Mouse (Mus musculus) G1E (cell line): Measurements from ENCODE around the gene R3hdm2. TPM values are rescaled to one million over a fixed set of nuclear protein-coding genes. Genes with fewer than 3 reads are reported as not detected.
A peak's percentile ranks its signal among the peaks of the same experiment; 100 is the strongest.

Source experiments
- ATAC-seq: 2 replicates; pipeline ENCODE4 v1.8.0; 2016; ENCODE audit warnings: mild to moderate bottlenecking; ENCODE audit not compliant: insufficient number of reproducible peaks, poor library complexity, low FRiP score, severe bottlenecking; ENCODE audit errors: extremely low read depth
- DNase-seq: peaks from one replicate; pipeline ENCODE4 v3.0.0; 2012; ENCODE audit warnings: low spot score
- H3K27me3 ChIP-seq: 2 replicates; pipeline ENCODE4 v1.6.1; 2012; ENCODE audit warnings: mild to moderate bottlenecking, low read length, inconsistent platforms; ENCODE audit not compliant: insufficient read depth
- H3K36me3 ChIP-seq: replicated peaks from 2 replicates; pipeline ENCODE3; 2012; ENCODE audit warnings: mild to moderate bottlenecking, inconsistent platforms
- H3K4me1 ChIP-seq: 2 replicates; pipeline ENCODE4 v1.6.1; 2012; ENCODE audit warnings: low read depth, low read length, inconsistent platforms, mixed read lengths; ENCODE audit not compliant: insufficient read depth
- H3K4me3 ChIP-seq: 2 replicates; pipeline ENCODE4 v1.5.1; 2012; ENCODE audit warnings: low read depth, mild to moderate bottlenecking, inconsistent platforms, low read length, moderate library complexity, mixed read lengths
- H3K9me3 ChIP-seq: replicated peaks from 2 replicates; pipeline ENCODE4 v1.6.1; 2012; ENCODE audit warnings: inconsistent platforms
- CTCF ChIP-seq: IDR thresholded peaks from 2 replicates; pipeline ENCODE4 v1.5.1; 2012; ENCODE audit warnings: low read depth, low read length, inconsistent platforms, mixed read lengths
- GATA1 ChIP-seq: IDR thresholded peaks from 2 replicates; pipeline ENCODE4 v1.6.1; 2012; ENCODE audit warnings: borderline replicate concordance, low read length, inconsistent platforms, mixed read lengths
- GATA2 ChIP-seq: IDR thresholded peaks from 2 replicates; pipeline ENCODE4 v1.6.1; 2012; ENCODE audit warnings: low read depth, low read length, inconsistent platforms, borderline replicate concordance
- POLR2AphosphoS5 ChIP-seq: IDR thresholded peaks from 2 replicates; pipeline ENCODE4 v1.6.1; 2012; ENCODE audit warnings: low read depth, low read length, inconsistent platforms; ENCODE audit not compliant: insufficient replicate concordance
- TAL1 ChIP-seq: conservative IDR thresholded peaks from 2 replicates; pipeline ENCODE4 v1.6.1; 2012; ENCODE audit warnings: low read depth, low read length, inconsistent platforms, mixed read lengths
- polyA plus RNA-seq: library from polyadenylated mRNA; stranded (reverse); fragments of >175 nt; gene quantifications from 2 replicates; pipeline ENCODE4 v1.2.3, GENCODE M21; 2012
- total RNA-seq, 2 experiments: library from RNA; stranded (forward) in 1 of 2; stranded (reverse) in 1 of 2; fragments of 200-1000 nt in 1 of 2; fragments of >200 nt in 1 of 2; fragmentation: Nextera tagmentation in 1 of 2; gene quantifications; 2 replicates each; pipeline ENCODE4 v1.2.3; 2014 to 2017

The R3hdm2 gene
- total and polyA plus RNA-seq, 3 experiments = 14.8 to 123 (median 97.4) TPM

DNA sequence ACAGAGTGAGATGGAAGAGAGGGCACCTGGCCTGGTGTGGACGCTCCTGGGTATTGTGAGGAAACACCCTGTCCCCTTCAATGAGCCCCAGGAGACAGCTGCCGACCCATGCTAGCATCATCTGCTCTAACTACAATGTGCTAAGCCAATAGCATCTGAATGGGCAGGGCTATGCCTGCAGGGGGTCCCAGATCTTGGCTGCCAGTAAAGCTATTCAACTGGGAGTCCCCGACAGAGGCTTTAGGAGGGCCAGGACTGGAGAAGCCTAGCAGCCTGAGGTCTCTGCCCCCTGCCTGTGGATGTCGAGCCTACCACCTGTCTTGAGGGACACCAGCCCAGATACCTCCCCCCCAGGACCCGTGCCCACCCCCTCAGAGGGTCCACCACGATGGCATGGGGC, 162.6 kb downstream of the R3hdm2 start:
- TF ChIP-seq GATA1 (no peak), TAL1 (no peak), CTCF (no peak), GATA2 (no peak), POLR2AphosphoS5 (no peak)
- no peak for ATAC-seq
- Histone ChIP-seq H3K9me3 (no peaks in the 10 kb centered on the region), H3K4me1 (peaks cover 9% of the 10 kb centered on the region; the same call in 1 of the 2 replicates), H3K27me3 (peaks cover 84% of the 10 kb centered on the region), H3K36me3 (no peaks in the 10 kb centered on the region), H3K4me3 (no peak overlapping the region)
- DNase-seq = no peak

DNA sequence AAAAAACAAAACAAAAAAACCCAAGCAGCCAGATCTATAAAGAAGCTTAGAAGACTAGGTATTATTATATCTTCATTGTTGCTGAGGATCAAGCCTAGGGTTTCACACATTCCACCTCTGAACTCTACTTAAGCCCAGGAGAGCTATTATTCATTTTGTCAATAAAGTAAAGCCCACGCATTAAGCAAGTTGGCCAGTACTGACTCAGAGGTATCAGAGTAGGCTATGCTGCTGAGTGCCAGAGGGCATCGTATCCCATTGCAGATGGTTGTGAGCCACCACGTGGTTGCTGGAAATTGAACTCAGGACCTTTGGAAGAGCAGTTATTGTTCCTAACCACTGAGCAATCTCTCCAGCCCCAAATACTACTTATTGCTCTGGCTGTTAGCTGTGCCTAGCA, 163.8 kb downstream of the R3hdm2 start:
- Histone ChIP-seq H3K4me1 (peaks cover 5% of the 10 kb centered on the region; the same call in 1 of the 2 replicates), H3K4me3 (no peak overlapping the region), H3K36me3 (no peaks in the 10 kb centered on the region), H3K27me3 (peaks cover 85% of the 10 kb centered on the region), H3K9me3 (no peaks in the 10 kb centered on the region)
- no peak for ATAC-seq
- TF ChIP-seq TAL1 = no peak
- TF ChIP-seq CTCF = no peak
- TF ChIP-seq GATA2 = no peak
- no peak for TF ChIP-seq GATA1
- no peak for TF ChIP-seq POLR2AphosphoS5
- no peak for DNase-seq

DNA sequence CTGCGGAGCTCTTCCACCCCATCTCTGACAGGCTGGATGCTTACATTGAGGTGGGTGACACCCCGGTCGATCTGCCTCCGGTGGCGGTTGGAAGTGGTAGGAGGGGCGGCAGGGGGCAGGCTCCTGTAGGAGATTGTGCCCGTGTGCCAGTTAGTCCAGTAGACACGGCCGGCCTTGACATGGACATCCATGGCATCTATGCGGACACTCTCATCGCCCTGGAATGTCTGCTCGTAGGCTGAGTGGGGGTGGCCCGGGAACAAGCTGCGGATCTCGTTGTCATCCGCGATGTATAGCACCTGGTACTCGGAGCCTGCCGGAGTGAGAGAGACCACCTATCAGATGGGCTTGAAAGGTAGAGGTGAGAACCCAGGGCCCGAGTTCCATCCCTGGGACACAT, 164.2 kb downstream of the R3hdm2 start:
- no peak overlapping the region for H3K4me3 ChIP-seq
- H3K9me3 ChIP-seq = no peaks in the 10 kb centered on the region
- DNase-seq = no peak
- H3K27me3 ChIP-seq = peaks cover 85% of the 10 kb centered on the region
- no peaks in the 10 kb centered on the region for H3K36me3 ChIP-seq
- TF ChIP-seq CTCF (no peak), POLR2AphosphoS5 (no peak), GATA1 (no peak), TAL1 (no peak), GATA2 (no peak)
- no peak for ATAC-seq
- peaks cover 4% of the 10 kb centered on the region; the same call in 1 of the 2 replicates for H3K4me1 ChIP-seq

DNA sequence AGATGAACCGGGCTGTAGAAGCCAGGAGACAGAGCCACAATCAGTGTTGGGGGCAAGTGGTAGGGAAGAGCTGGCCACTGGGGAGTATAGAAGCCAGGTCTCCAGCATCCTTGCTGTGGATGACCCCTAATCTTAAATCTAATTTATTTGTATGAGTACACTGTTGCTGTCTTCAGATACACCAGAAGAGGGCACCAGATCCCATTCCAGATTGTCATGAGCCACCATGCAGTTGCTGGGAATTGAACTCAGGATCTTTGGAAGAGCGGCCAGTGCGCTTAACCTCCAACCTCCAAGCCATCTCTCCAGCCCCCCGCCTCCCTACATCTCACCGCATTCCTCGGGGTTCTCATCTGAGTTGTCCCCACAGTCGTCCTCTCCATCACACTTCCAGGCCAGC, 166.4 kb downstream of the R3hdm2 start:
- H3K27me3 ChIP-seq = peaks cover 86% of the 10 kb centered on the region
- H3K9me3 ChIP-seq = no peaks in the 10 kb centered on the region
- no peak overlapping the region for H3K4me3 ChIP-seq
- ATAC-seq = no peak
- TF ChIP-seq CTCF = peak; percentile 6; the same call in 1 of the 2 replicates
- no peak for TF ChIP-seq TAL1
- TF ChIP-seq GATA2 = no peak
- TF ChIP-seq GATA1 = no peak
- no peak for TF ChIP-seq POLR2AphosphoS5
- no peaks in the 10 kb centered on the region for H3K4me1 ChIP-seq
- DNase-seq = no peak
- no peaks in the 10 kb centered on the region for H3K36me3 ChIP-seq

DNA sequence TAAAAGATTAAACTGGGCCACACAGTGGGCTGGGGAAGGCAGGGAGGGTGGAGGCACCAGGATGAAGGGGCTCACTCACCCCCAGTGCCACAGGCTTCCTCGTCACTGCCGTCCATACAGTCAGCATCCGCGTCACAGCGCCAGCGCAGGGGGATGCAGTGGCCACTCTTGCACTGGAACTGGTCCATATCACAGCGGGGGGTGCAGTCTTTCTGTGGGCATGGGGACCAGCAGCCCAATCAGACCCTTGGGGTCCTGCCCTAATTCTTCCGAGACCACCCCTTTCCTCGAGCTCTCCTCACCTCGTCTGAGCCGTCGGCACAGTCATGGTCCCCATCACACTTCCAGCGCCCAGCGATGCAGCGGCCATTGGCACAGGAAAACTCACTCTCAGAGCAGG, 168.1 kb downstream of the R3hdm2 start:
- Histone ChIP-seq H3K36me3 (no peaks in the 10 kb centered on the region), H3K9me3 (no peaks in the 10 kb centered on the region), H3K4me1 (no peaks in the 10 kb centered on the region), H3K4me3 (no peak overlapping the region), H3K27me3 (peaks cover 79% of the 10 kb centered on the region)
- DNase-seq (no peak), ATAC-seq (no peak)
- TF ChIP-seq CTCF (no peak), GATA2 (no peak), GATA1 (no peak), POLR2AphosphoS5 (no peak), TAL1 (no peak)

Other genes starting within 250 kb of the R3hdm2 start
- 173 and 188 TPM in 2 replicates for gene B4galnt1, start 215.1 kb upstream of the R3hdm2 start, total RNA-seq (2014; fragmentation: Nextera tagmentation)
- 65.0 and 66.7 TPM in 2 replicates for gene B4galnt1, start 215.1 kb upstream of the R3hdm2 start, total RNA-seq (2017)
- gene B4galnt1, start 215.1 kb upstream of the R3hdm2 start, polyA plus RNA-seq = 292 and 318 TPM in 2 replicates
- gene Slc26a10, start 199.7 kb upstream of the R3hdm2 start, total RNA-seq (2014; fragmentation: Nextera tagmentation) = 8.4 and 10.1 TPM in 2 replicates
- 0.58 and 0.98 TPM in 2 replicates for gene Slc26a10, start 199.7 kb upstream of the R3hdm2 start, total RNA-seq (2017)
- 0.68 and 0.94 TPM in 2 replicates for gene Slc26a10, start 199.7 kb upstream of the R3hdm2 start, polyA plus RNA-seq
- 49.0 and 70.1 TPM in 2 replicates for gene Arhgef25, start 190.2 kb upstream of the R3hdm2 start, total RNA-seq (2014; fragmentation: Nextera tagmentation)
- 43.0 and 51.4 TPM in 2 replicates for gene Arhgef25, start 190.2 kb upstream of the R3hdm2 start, total RNA-seq (2017)
- gene Arhgef25, start 190.2 kb upstream of the R3hdm2 start, polyA plus RNA-seq = 98.4 and 120 TPM in 2 replicates
- 318 and 360 TPM in 2 replicates for gene Dtx3, start 184.6 kb upstream of the R3hdm2 start, total RNA-seq (2014; fragmentation: Nextera tagmentation)
- 95.8 and 125 TPM in 2 replicates for gene Dtx3, start 184.6 kb upstream of the R3hdm2 start, total RNA-seq (2017)
- gene Dtx3, start 184.6 kb upstream of the R3hdm2 start, polyA plus RNA-seq = 213 and 260 TPM in 2 replicates
- 136 and 141 TPM in 2 replicates for gene Pip4k2c, start 168.7 kb upstream of the R3hdm2 start, total RNA-seq (2014; fragmentation: Nextera tagmentation)
- 126 and 133 TPM in 2 replicates for gene Pip4k2c, start 168.7 kb upstream of the R3hdm2 start, total RNA-seq (2017)
- gene Pip4k2c, start 168.7 kb upstream of the R3hdm2 start, polyA plus RNA-seq = 130 and 151 TPM in 2 replicates
- 0.10 TPM in 1 of 2 replicates, not detected in the other for gene Kif5a, start 117.0 kb upstream of the R3hdm2 start, total RNA-seq (2014; fragmentation: Nextera tagmentation)
- 0.11 and 0.17 TPM in 2 replicates for gene Kif5a, start 117.0 kb upstream of the R3hdm2 start, total RNA-seq (2017)
- 0.04 and 0.22 TPM in 2 replicates for gene Kif5a, start 117.0 kb upstream of the R3hdm2 start, polyA plus RNA-seq
- gene Dctn2, start 114.0 kb upstream of the R3hdm2 start, total RNA-seq (2014; fragmentation: Nextera tagmentation) = 135 TPM in 2 replicates
- gene Dctn2, start 114.0 kb upstream of the R3hdm2 start, total RNA-seq (2017) = 139 and 154 TPM in 2 replicates
- 161 and 175 TPM in 2 replicates for gene Dctn2, start 114.0 kb upstream of the R3hdm2 start, polyA plus RNA-seq
- 107 and 121 TPM in 2 replicates for gene Mbd6, start 91.3 kb upstream of the R3hdm2 start, total RNA-seq (2014; fragmentation: Nextera tagmentation)
- gene Mbd6, start 91.3 kb upstream of the R3hdm2 start, total RNA-seq (2017) = 4.1 and 6.6 TPM in 2 replicates
- gene Mbd6, start 91.3 kb upstream of the R3hdm2 start, polyA plus RNA-seq = 239 and 302 TPM in 2 replicates
- 97.3 and 102 TPM in 2 replicates for gene Mars, start 68.5 kb upstream of the R3hdm2 start, total RNA-seq (2014; fragmentation: Nextera tagmentation)
- 109 and 144 TPM in 2 replicates for gene Mars, start 68.5 kb upstream of the R3hdm2 start, total RNA-seq (2017)
- 104 and 108 TPM in 2 replicates for gene Mars, start 68.5 kb upstream of the R3hdm2 start, polyA plus RNA-seq
- gene Arhgap9, start 58.4 kb upstream of the R3hdm2 start, total RNA-seq (2014; fragmentation: Nextera tagmentation) = 43.3 and 43.7 TPM in 2 replicates
- 89.2 and 100 TPM in 2 replicates for gene Arhgap9, start 58.4 kb upstream of the R3hdm2 start, total RNA-seq (2017)
- 54.8 and 59.5 TPM in 2 replicates for gene Arhgap9, start 58.4 kb upstream of the R3hdm2 start, polyA plus RNA-seq
- 0.23 and 0.24 TPM in 2 replicates for gene Gli1, start 38.4 kb upstream of the R3hdm2 start, total RNA-seq (2014; fragmentation: Nextera tagmentation)
- gene Gli1, start 38.4 kb upstream of the R3hdm2 start, total RNA-seq (2017) = 0.11 TPM in 1 of 2 replicates, not detected in the other
- gene Gli1, start 38.4 kb upstream of the R3hdm2 start, polyA plus RNA-seq = 0.15 and 0.18 TPM in 2 replicates
- gene Inhbe, start 25.9 kb upstream of the R3hdm2 start, total RNA-seq (2014; fragmentation: Nextera tagmentation) = not detected in 2 replicates
- gene Inhbe, start 25.9 kb upstream of the R3hdm2 start, total RNA-seq (2017) = 0.06 and 0.11 TPM in 2 replicates
- gene Inhbe, start 25.9 kb upstream of the R3hdm2 start, polyA plus RNA-seq = 0.01 TPM in 2 replicates
- not detected in 2 replicates for gene Inhbc, start 9.9 kb upstream of the R3hdm2 start, total RNA-seq (2014; fragmentation: Nextera tagmentation)
- 0.05 TPM in 1 of 2 replicates, not detected in the other for gene Inhbc, start 9.9 kb upstream of the R3hdm2 start, total RNA-seq (2017)
- gene Inhbc, start 9.9 kb upstream of the R3hdm2 start, polyA plus RNA-seq = not detected in 2 replicates
- gene Stac3, start 121.4 kb downstream of the R3hdm2 start, total RNA-seq (2014; fragmentation: Nextera tagmentation) = 1.2 TPM in 1 of 2 replicates, not detected in the other
- gene Stac3, start 121.4 kb downstream of the R3hdm2 start, total RNA-seq (2017) = 0.60 and 0.93 TPM in 2 replicates
- 0.07 and 0.17 TPM in 2 replicates for gene Stac3, start 121.4 kb downstream of the R3hdm2 start, polyA plus RNA-seq
- 976 and 1,076 TPM in 2 replicates for gene Ndufa4l2, start 134.6 kb downstream of the R3hdm2 start, total RNA-seq (2014; fragmentation: Nextera tagmentation)
- gene Ndufa4l2, start 134.6 kb downstream of the R3hdm2 start, total RNA-seq (2017) = 238 and 262 TPM in 2 replicates
- 1,245 and 1,719 TPM in 2 replicates for gene Ndufa4l2, start 134.6 kb downstream of the R3hdm2 start, polyA plus RNA-seq
- gene Shmt2, start 142.1 kb downstream of the R3hdm2 start, total RNA-seq (2014; fragmentation: Nextera tagmentation) = 338 and 343 TPM in 2 replicates
- 238 and 271 TPM in 2 replicates for gene Shmt2, start 142.1 kb downstream of the R3hdm2 start, total RNA-seq (2017)
- gene Shmt2, start 142.1 kb downstream of the R3hdm2 start, polyA plus RNA-seq = 622 and 702 TPM in 2 replicates
- gene Nxph4, start 154.2 kb downstream of the R3hdm2 start, total RNA-seq (2014; fragmentation: Nextera tagmentation) = not detected in 2 replicates
- 0.06 and 0.11 TPM in 2 replicates for gene Nxph4, start 154.2 kb downstream of the R3hdm2 start, total RNA-seq (2017)
- 0.22 and 0.40 TPM in 2 replicates for gene Nxph4, start 154.2 kb downstream of the R3hdm2 start, polyA plus RNA-seq
- 0.30 TPM in 1 of 2 replicates, not detected in the other for gene Lrp1, start 240.8 kb downstream of the R3hdm2 start, total RNA-seq (2014; fragmentation: Nextera tagmentation)
- 0.06 and 0.27 TPM in 2 replicates for gene Lrp1, start 240.8 kb downstream of the R3hdm2 start, total RNA-seq (2017)
- 0.67 and 0.86 TPM in 2 replicates for gene Lrp1, start 240.8 kb downstream of the R3hdm2 start, polyA plus RNA-seq